Mouse (Mus musculus) heart, embryonic 13.5 days (tissue): ENCODE measurements at regions not wholly inside any gene's neighbourhood (a gene's known extent, or its start where the extent isn't known, plus 50 kb on each side); places are given as distances from the start of the nearest gene placed in this dataset.
"Not testable (repeated sequence)": the region's sequence is repeated elsewhere in the genome, so short reads cannot be mapped to it uniquely, and the experiment has no call there.

Experiments
- ATAC-seq: fragments of 200-750 bp; cut with Nextera tagmentation; 2 replicates; pipeline ENCODE4 v1.8.0; 2017; ENCODE audit warnings: moderate TSS enrichment; ENCODE audit not compliant: insufficient number of reproducible peaks, low FRiP score, low TSS enrichment; ENCODE audit errors: extremely low read depth
- H3K27ac ChIP-seq: fragments of 300-500 bp; sonication (generic); replicated peaks from 2 replicates; pipeline ENCODE4 v1.5.1; 2015; ENCODE audit warnings: moderate library complexity, mild to moderate bottlenecking, inconsistent platforms
- H3K27me3 ChIP-seq: fragments of 300-500 bp; sonication (generic); replicated peaks from 2 replicates; pipeline ENCODE4 v1.6.1; 2015; ENCODE audit warnings: mild to moderate bottlenecking, inconsistent platforms
- H3K36me3 ChIP-seq: fragments of 300-500 bp; sonication (generic); 2 replicates; pipeline ENCODE4 v1.6.1; 2015; ENCODE audit warnings: mild to moderate bottlenecking, inconsistent platforms
- H3K4me1 ChIP-seq: fragments of 300-500 bp; sonication (generic); 2 replicates; pipeline ENCODE4 v1.6.1; 2015; ENCODE audit warnings: inconsistent platforms
- H3K4me2 ChIP-seq: fragments of 300-500 bp; sonication (generic); 2 replicates; pipeline ENCODE4 v1.6.1; 2015; ENCODE audit warnings: inconsistent platforms, mild to moderate bottlenecking, moderate library complexity
- H3K4me3 ChIP-seq: fragments of 300-500 bp; sonication (generic); 2 replicates; pipeline ENCODE4 v1.5.1; 2015; ENCODE audit warnings: moderate library complexity, mild to moderate bottlenecking, inconsistent platforms
- H3K9ac ChIP-seq: fragments of 300-500 bp; sonication (generic); 2 replicates; pipeline ENCODE4 v1.6.1; 2015; ENCODE audit warnings: inconsistent platforms, mild to moderate bottlenecking, moderate library complexity
- H3K9me3 ChIP-seq: fragments of 300-500 bp; sonication (generic); 2 replicates; pipeline ENCODE4 v1.6.1; 2016; ENCODE audit warnings: inconsistent platforms
- WGBS: fragments of 180-500 bp; shearing (Covaris S2); methylation state at CpG from one replicate; pipeline ENCODE4 v1.1.7; 2015; ENCODE audit warnings: mixed read lengths; 5-methylcytosine and 5-hydroxymethylcytosine counted together

DNA sequence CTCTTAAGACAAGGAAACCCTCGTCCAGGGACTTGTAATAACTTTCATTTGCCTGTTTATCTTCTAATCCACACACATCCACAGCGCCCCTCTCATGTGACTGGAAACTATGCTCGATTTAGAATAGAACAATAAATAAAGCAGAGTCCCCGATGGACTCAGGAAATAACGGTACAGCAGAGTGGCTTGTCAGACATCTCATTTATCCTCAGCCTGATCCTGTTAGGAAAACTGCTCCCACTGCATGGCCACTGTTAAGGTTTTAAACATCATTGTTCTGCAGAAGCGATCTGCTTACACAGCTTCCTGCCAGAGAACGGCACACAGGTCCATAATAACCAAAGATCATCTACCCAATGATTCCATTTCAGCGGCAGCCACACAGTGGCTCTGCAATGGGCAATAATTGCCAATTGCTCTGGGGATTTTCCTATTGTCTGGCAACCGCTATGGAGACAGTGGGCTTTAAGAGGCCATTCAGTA is 84.8 kb upstream of the Mdm1 start:
- Histone ChIP-seq H3K9ac (no peak overlapping the region), H3K36me3 (no peaks in the 10 kb centered on the region), H3K4me3 (no peak overlapping the region), H3K27me3 (no peaks in the 10 kb centered on the region; the same call in 1 of the 2 replicates), H3K9me3 (no peaks in the 10 kb centered on the region), H3K4me1 (peaks cover 4% of the 10 kb centered on the region; the same call in 1 of the 2 replicates), H3K27ac (no peak overlapping the region), H3K4me2 (no peak overlapping the region)
- 46% methylated on average over 9 of the region's 9 CpGs for WGBS
- ATAC-seq = no peak

DNA sequence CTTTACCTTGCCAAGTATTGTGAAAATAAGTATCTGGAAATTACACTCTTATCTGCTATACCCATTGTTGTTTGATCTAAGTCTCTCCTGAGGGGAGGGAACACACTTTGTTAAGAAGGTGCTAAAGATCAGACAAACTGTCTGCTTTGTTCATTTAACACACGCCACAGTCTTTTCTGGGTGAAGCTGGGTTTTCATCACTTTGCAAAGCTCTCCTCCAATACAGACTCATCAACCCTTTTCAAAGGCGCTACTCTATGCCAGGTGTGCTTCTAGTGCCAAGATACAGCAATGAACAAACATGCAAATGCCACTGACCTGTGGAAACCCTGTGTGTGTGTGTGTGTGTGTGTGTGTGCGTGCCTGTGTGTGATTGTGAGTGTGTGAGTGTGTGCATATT is 84.1 kb upstream of the Mdm1 start:
- H3K4me3 ChIP-seq = no peak overlapping the region
- H3K9ac ChIP-seq = no peak overlapping the region
- peaks cover 4% of the 10 kb centered on the region; the same call in 1 of the 2 replicates for H3K4me1 ChIP-seq
- no peak overlapping the region for H3K4me2 ChIP-seq
- H3K9me3 ChIP-seq = 0 out of 2 replicates have a peak, but pooled peaks cover 3% of the 10 kb centered on the region
- H3K36me3 ChIP-seq = no peaks in the 10 kb centered on the region
- WGBS = 66% methylated on average over 3 of the region's 3 CpGs
- no peak for ATAC-seq
- no peaks in the 10 kb centered on the region; the same call in 1 of the 2 replicates for H3K27me3 ChIP-seq
- H3K27ac ChIP-seq = no peak overlapping the region

DNA sequence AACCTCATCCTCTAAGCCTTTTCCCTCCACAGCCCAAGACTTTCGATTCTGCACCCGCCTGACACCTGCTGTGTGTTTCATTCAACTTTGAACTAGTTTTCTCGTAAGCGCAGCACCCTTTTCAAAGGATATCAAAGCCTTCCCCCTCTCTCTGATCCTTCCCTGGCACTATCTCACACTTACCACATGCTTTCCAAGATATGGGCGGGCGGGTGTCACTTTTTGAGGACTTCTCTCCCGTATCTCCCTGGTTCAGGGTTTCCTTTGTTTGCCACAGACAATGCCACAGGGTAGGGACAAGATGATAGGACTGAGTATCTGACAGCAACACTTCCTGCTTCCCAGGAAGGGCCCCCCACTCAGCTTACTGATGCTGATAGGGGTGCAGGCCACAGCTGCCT is 76.8 kb upstream of the Mdm1 start:
- Histone ChIP-seq H3K27ac (no peak overlapping the region), H3K9me3 (peaks cover 3% of the 10 kb centered on the region; the same call in 1 of the 2 replicates), H3K27me3 (no peaks in the 10 kb centered on the region; the same call in 1 of the 2 replicates), H3K4me1 (0 out of 2 replicates have a peak, but pooled peaks cover 5% of the 10 kb centered on the region), H3K4me2 (no peak overlapping the region), H3K9ac (no peak overlapping the region), H3K36me3 (no peaks in the 10 kb centered on the region), H3K4me3 (no peak overlapping the region)
- ATAC-seq = peak; percentile 58
- 34% methylated on average over 7 of the region's 7 CpGs for WGBS

DNA sequence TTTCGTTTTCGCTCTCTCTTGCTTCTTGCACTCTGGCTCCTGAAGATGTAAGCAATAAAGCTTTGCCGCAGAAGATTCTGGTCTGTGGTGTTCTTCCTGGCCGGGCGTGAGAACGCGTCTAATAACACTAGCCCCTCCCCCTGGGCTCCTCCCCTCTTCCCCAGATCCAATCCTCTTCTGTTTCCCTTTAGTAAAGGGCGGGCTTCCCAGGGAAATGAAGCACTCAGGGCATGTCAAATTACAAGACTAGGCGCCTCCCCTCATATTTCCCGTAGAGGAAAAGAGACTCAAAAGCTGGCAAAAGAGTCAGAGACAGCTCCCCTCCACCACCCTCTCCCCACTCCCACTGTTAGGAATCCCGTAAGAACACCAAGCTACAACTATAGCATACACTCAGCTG is 65.3 kb upstream of the Mdm1 start:
- not testable (repeated sequence) for H3K27me3 ChIP-seq, H3K4me1 ChIP-seq, H3K4me3 ChIP-seq, H3K4me2 ChIP-seq, H3K9ac ChIP-seq, H3K27ac ChIP-seq, ATAC-seq, H3K9me3 ChIP-seq, H3K36me3 ChIP-seq
- 89% methylated on average over 9 of the region's 11 CpGs for WGBS

DNA sequence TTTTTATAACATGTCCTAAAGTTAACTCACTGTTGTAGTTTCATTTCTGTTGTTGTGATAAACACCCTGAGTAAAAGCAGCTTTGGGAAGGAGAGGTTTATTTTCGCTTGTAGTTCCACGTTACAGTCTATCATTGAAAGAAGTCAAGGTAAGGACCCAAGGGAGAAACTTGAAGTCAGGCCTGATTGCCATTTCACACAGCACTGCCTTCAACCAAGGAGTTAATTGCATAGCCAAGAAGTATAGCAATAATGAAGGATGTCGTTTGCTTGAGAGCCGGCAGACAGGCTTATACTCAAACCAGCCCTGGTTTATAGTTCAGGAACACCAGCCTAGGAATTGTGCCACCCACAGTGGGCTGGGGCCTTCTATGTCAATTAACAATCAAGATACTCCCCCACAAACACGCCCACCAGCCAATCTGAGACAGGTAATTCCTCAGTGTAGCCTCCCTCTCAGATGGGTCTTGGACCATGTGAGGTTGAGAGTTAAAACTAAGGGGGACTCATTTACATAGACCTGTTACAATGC is 59.9 kb upstream of the Mdm1 start:
- H3K27me3 ChIP-seq = no peaks in the 10 kb centered on the region
- WGBS = 82% methylated on average over 5 of the region's 5 CpGs
- no peak overlapping the region for H3K4me2 ChIP-seq
- H3K4me3 ChIP-seq = no peak overlapping the region
- no peaks in the 10 kb centered on the region for H3K4me1 ChIP-seq
- no peak overlapping the region for H3K27ac ChIP-seq
- H3K9me3 ChIP-seq = peaks cover 5% of the 10 kb centered on the region
- H3K36me3 ChIP-seq = no peaks in the 10 kb centered on the region
- ATAC-seq = no peak
- no peak overlapping the region for H3K9ac ChIP-seq

DNA sequence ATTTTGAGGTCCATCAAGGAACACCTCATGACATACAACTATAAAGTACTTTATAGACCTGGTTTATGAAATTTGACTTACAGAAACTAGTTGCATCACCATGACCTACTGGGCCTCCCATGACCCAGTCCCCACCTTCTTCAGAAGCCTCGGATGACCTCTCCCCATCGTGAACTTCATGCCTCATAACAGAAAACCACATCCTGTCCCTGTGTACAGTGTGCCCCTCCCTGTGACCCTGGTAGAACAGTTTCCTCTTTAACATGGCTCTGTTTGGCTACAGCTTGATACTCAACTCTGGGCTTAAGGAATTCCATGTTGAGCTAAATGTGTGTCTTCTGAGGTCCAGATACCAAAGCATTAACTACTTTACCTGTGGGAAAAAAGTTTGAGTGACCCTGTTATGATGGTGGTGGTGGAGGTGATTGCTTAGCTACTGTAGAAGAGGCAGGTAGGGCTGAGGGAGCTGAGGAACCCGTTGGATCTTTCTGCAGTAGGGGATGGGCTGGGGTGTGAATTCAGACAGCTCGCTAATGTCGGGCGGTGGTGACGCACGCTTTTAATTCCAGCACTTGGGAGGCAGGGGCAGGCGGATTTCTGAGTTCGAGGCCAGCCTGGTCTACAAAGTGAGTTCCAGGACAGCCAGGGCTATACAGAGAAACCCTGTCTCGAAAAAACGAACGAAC is 58.4 kb upstream of the Mdm1 start:
- no peaks in the 10 kb centered on the region for H3K36me3 ChIP-seq
- H3K27me3 ChIP-seq = no peaks in the 10 kb centered on the region
- ATAC-seq = no peak
- H3K9ac ChIP-seq = no peak overlapping the region
- no peak overlapping the region for H3K27ac ChIP-seq
- H3K9me3 ChIP-seq = no peaks in the 10 kb centered on the region; the same call in none of the 2 replicates
- no peak overlapping the region for H3K4me2 ChIP-seq
- no peaks in the 10 kb centered on the region for H3K4me1 ChIP-seq
- no peak overlapping the region for H3K4me3 ChIP-seq
- WGBS = 84% methylated on average over 13 of the region's 13 CpGs

DNA sequence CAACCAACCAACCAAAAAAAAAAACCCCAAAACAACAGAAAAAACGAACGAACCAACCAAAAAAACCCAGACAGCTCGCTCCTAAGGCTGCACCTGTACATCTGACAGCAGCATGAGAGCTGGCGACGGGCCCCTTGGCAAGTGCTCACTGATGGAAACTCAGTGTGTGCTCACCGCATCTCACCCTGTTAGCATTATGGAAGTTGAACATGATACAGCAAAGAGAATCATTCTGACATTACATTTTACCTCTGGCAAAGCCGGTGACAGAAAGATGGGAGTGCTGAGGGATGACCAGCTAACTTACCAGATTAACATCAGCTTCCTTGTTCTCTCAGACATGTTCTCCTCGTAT is 57.9 kb upstream of the Mdm1 start:
- H3K4me1 ChIP-seq = no peaks in the 10 kb centered on the region
- H3K4me2 ChIP-seq = no peak overlapping the region
- 82% methylated on average over 8 of the region's 8 CpGs for WGBS
- H3K9me3 ChIP-seq = no peaks in the 10 kb centered on the region; the same call in none of the 2 replicates
- H3K9ac ChIP-seq = no peak overlapping the region
- no peak overlapping the region for H3K27ac ChIP-seq
- no peak overlapping the region for H3K4me3 ChIP-seq
- ATAC-seq = no peak
- no peaks in the 10 kb centered on the region for H3K27me3 ChIP-seq
- H3K36me3 ChIP-seq = no peaks in the 10 kb centered on the region

DNA sequence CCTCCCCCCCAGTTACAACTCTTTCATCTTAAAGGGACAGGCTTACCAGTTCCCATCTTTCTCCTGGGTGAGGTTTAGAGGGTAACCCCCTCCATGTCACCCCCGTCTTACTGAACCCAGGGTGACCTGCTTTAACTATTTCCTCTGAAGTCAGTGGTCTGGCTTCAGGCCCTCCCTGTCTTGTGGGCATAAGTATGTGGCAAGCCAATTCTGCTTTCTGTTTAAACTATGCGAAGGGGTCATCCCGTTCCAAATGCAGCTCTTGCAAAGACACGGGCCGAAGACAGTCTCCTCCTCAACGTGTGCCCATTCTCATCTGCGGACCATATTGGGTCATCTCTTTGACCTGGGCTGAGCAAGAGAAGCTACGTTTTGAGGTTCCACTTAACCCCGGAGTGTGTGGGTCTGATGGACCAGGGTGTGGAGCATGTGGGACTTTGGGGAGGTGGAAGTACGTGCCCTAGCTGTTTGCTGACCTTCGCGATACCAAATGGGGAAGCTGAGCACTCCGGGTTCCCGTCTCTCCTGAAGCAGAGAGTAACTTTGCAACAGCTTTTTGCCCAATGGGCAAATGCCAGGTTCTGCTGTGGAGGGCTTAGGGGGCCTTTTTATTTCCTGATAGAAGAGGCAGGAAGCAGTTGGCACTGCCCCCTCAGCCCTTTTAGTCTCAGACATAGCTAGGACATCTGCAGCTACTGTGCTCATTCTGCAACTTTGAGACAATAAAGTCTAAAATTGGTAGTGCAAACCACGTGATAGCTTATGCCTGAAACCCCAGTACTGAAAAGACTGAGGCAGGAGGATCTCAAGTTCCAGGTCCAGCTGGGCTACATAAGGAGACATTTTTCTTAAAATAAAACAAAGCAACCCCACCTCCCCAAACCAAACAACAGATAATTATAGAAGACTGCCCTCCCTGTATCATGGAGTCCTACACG is 56.3 kb upstream of the Mdm1 start:
- Histone ChIP-seq H3K27ac (no peak overlapping the region), H3K4me1 (no peaks in the 10 kb centered on the region), H3K4me3 (no peak overlapping the region), H3K9ac (no peak overlapping the region), H3K4me2 (no peak overlapping the region), H3K36me3 (no peaks in the 10 kb centered on the region), H3K27me3 (no peaks in the 10 kb centered on the region), H3K9me3 (no peaks in the 10 kb centered on the region)
- WGBS = 85% methylated on average over 16 of the region's 16 CpGs
- no peak for ATAC-seq

DNA sequence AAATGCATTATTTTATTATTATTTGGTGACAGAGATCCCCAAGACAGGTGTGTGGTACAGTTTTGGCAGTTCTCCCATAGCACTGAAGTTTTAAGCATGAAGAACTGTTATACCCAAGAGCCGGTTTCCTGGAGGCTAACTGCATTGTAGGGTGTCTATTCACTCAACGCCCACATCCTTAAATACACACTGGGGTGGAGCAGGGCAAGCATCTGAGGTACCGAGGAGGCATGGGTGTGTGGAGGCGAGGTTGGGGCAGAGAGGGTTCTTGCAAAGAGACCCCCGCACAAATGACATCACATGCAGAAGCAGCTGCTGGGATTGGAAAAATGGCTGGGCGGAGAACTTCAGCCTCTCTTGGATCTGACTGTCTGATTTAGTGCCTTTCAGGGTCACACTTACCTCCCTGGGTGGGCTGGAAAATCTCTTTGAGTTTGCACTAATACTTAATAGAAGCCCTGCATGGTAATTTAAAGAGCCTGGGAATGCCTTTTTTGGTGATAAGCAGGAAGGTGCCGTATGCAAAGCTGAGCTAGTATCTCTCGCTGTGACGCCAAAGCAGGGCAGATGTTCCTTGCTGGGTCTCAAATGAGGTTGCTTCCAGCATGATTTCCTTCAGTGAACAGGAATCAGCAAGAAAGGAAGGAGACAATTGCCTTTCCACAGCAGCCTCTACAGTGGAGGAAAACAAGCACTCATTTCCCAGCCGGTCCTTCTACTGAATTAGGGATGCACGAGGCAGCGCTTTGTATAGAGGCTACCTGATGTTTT is 53.9 kb upstream of the Mdm1 start:
- Histone ChIP-seq H3K36me3 (no peaks in the 10 kb centered on the region), H3K4me2 (peak overlapping the region; percentile 46), H3K4me3 (no peak overlapping the region; the same call in 1 of the 2 replicates), H3K4me1 (no peaks in the 10 kb centered on the region), H3K27ac (no peak overlapping the region), H3K9me3 (no peaks in the 10 kb centered on the region), H3K27me3 (no peaks in the 10 kb centered on the region), H3K9ac (no peak overlapping the region)
- WGBS = 24% methylated on average over 12 of the region's 12 CpGs
- no peak for ATAC-seq

DNA sequence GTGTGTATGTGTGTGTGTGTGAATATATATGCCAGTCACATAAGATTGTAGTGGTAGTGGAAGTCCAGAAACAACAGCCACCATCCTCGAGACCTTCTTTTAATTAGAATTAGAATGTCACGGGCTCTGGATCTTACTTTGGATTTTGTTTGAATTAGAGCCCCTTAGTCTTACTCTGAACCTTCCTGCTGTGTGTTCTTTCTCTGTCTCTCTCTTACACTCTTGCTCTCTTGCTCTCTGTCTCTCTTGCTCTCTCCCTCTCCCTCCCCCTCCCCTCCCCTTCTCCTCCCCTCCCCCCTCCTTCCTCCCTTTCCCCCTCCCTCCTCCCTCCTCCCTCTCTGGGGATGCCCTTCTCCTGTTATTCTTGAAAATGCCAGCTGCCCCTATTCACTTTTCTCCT is 53.1 kb upstream of the Mdm1 start:
- ATAC-seq = no peak
- WGBS = 34% methylated on average over 2 of the region's 2 CpGs

DNA sequence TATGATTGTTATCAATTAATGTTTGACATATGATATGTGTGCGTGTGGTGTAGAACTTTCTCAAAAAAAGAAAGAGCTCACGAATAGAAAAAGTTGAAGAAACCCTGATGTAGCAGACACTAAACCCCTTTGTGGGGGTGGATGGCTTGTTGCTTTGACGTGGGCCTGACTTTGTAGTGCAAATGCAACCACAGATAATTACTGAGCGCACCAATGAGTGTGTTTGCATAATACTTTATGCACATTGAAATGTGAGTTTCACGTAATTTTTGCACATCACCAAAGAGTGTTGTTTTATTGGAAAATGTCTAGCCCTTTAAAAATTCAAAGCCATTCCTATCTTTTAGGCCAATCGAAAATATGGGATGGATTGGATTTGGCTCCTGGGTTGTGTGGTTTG is 51.7 kb upstream of the Mdm1 start:
- H3K36me3 ChIP-seq = no peaks in the 10 kb centered on the region
- no peak overlapping the region for H3K4me2 ChIP-seq
- 83% methylated on average over 6 of the region's 6 CpGs for WGBS

More for the DNA sequence above, 53.1 kb upstream of the Mdm1 start:
- no peaks in the 10 kb centered on the region for H3K36me3 ChIP-seq
- no peaks in the 10 kb centered on the region for H3K27me3 ChIP-seq
- H3K4me2 ChIP-seq = no peak overlapping the region
- H3K9ac ChIP-seq = no peak overlapping the region
- H3K4me1 ChIP-seq = peaks cover under 1% of the 10 kb centered on the region; the same call in 1 of the 2 replicates
- no peak overlapping the region for H3K4me3 ChIP-seq
- H3K9me3 ChIP-seq = no peaks in the 10 kb centered on the region
- no peak overlapping the region for H3K27ac ChIP-seq

More for the DNA sequence above, 51.7 kb upstream of the Mdm1 start:
- Histone ChIP-seq H3K9ac (no peak overlapping the region), H3K9me3 (no peaks in the 10 kb centered on the region), H3K27me3 (no peaks in the 10 kb centered on the region), H3K4me3 (no peak overlapping the region), H3K4me1 (peaks cover 4% of the 10 kb centered on the region; the same call in 1 of the 2 replicates), H3K27ac (no peak overlapping the region)
- ATAC-seq = no peak
